Mouse (Mus musculus): ENCODE data around the gene Exosc3. TPM values are rescaled to one million over a fixed set of nuclear protein-coding genes. Genes with fewer than 3 reads are reported as not detected.
A peak's percentile ranks its signal among the peaks of the same experiment; 100 is the strongest.

The Exosc3 gene
- polyA plus RNA-seq, 1 experiment from 2014 or later, result 74.0 TPM

GRCm38 (mm10) chr4:45331139-45331538, 11.4 kb downstream of the Exosc3 start:
- H3K27me3 ChIP-seq, result 0 out of 2 replicates have a peak, but pooled peaks cover 5% of the 10 kb centered on the region
- no peak overlapping the region for H3K27ac ChIP-seq
- 72% methylated on average over 7 of the region's 7 CpGs for WGBS
- H3K4me3 ChIP-seq, result no peak overlapping the region
- no peak for ATAC-seq (ENCODE audit: low FRiP score, low read depth)
- H3K9ac ChIP-seq, result no peak overlapping the region
- no peaks in the 10 kb centered on the region for H3K9me3 ChIP-seq
- no peaks in the 10 kb centered on the region for H3K36me3 ChIP-seq
- H3K4me2 ChIP-seq (replicated peaks), result no peak overlapping the region
- H3K4me1 ChIP-seq, result no peaks in the 10 kb centered on the region

GRCm38 (mm10) chr4:45320159-45320816, 22.2 kb downstream of the Exosc3 start:
- peaks cover 29% of the 10 kb centered on the region for H3K36me3 ChIP-seq
- WGBS, result under 1% methylated on average over 56 of the region's 56 CpGs
- H3K27me3 ChIP-seq, result peaks cover 14% of the 10 kb centered on the region
- peak; percentile 75; the same call in 1 of the 2 replicates for ATAC-seq (ENCODE audit: low FRiP score, low read depth)
- peak overlapping the region; percentile 95 for H3K4me3 ChIP-seq
- peaks cover 16% of the 10 kb centered on the region for H3K4me1 ChIP-seq
- peak overlapping the region; percentile 79 for H3K27ac ChIP-seq
- H3K9me3 ChIP-seq, result no peaks in the 10 kb centered on the region
- peak overlapping the region; percentile 95 for H3K9ac ChIP-seq
- H3K4me2 ChIP-seq (replicated peaks), result peak overlapping the region; percentile 72

- WGBS, result 100% methylated on average over 2 of the region's 2 CpGs
- Histone ChIP-seq H3K4me3 (no peak overlapping the region), H3K4me2 (replicated peaks) (no peak overlapping the region), H3K27ac (no peak overlapping the region), H3K4me1 (no peaks in the 10 kb centered on the region), H3K36me3 (peaks cover 61% of the 10 kb centered on the region), H3K9me3 (no peaks in the 10 kb centered on the region), H3K27me3 (no peaks in the 10 kb centered on the region), H3K9ac (no peak overlapping the region)
- ATAC-seq (ENCODE audit: low FRiP score, low read depth), result no peak
Measured at GRCm38 (mm10) chr4:45311056-45311455, 31.5 kb downstream of the Exosc3 start.

- H3K9ac ChIP-seq, result no peak overlapping the region
- H3K9me3 ChIP-seq, result no peaks in the 10 kb centered on the region
- H3K36me3 ChIP-seq, result peaks cover 65% of the 10 kb centered on the region
- no peak for ATAC-seq (ENCODE audit: low FRiP score, low read depth)
- H3K27ac ChIP-seq, result no peak overlapping the region
- no peaks in the 10 kb centered on the region for H3K4me1 ChIP-seq
- no peak overlapping the region for H3K4me2 ChIP-seq (replicated peaks)
- H3K27me3 ChIP-seq, result no peaks in the 10 kb centered on the region
- H3K4me3 ChIP-seq, result no peak overlapping the region
- 88% methylated on average over 6 of the region's 6 CpGs for whole genome bisulfite sequencing
Measured at GRCm38 (mm10) chr4:45308606-45309005, 33.9 kb downstream of the Exosc3 start.

- H3K4me3 ChIP-seq, result no peak overlapping the region
- no peak overlapping the region for H3K9ac ChIP-seq
- no peak overlapping the region for H3K4me2 ChIP-seq (replicated peaks)
- H3K27me3 ChIP-seq, result no peaks in the 10 kb centered on the region
- no peak for ATAC-seq (ENCODE audit: low FRiP score, low read depth)
- no peak overlapping the region for H3K27ac ChIP-seq
- H3K4me1 ChIP-seq, result no peaks in the 10 kb centered on the region
- 42% methylated on average over 11 of the region's 11 CpGs for WGBS
- peaks cover 68% of the 10 kb centered on the region for H3K36me3 ChIP-seq
- H3K9me3 ChIP-seq, result no peaks in the 10 kb centered on the region
Measured at GRCm38 (mm10) chr4:45308046-45308445, 34.5 kb downstream of the Exosc3 start.

- Histone ChIP-seq H3K27me3 (no peaks in the 10 kb centered on the region), H3K4me1 (no peaks in the 10 kb centered on the region), H3K36me3 (peaks cover 77% of the 10 kb centered on the region), H3K9ac (no peak overlapping the region), H3K27ac (no peak overlapping the region), H3K4me2 (replicated peaks) (no peak overlapping the region), H3K9me3 (no peaks in the 10 kb centered on the region), H3K4me3 (no peak overlapping the region)
- 96% methylated on average over 14 of the region's 14 CpGs for WGBS
- no peak for ATAC-seq (ENCODE audit: low FRiP score, low read depth)
Measured at GRCm38 (mm10) chr4:45305536-45305935, 37.0 kb downstream of the Exosc3 start.

GRCm38 (mm10) chr4:45296662-45297564, 45.6 kb downstream of the Exosc3 start, which contains the start of gene Trmt10b:
Gene Trmt10b (plus strand): TSS chr4:45297127.
- ATAC-seq (ENCODE audit: low FRiP score, low read depth), result peak; percentile 67; the same call in 1 of the 2 replicates
- no peak within 1 kb of the TSS for H3K27ac ChIP-seq

GRCm38 (mm10) chr4:45287906-45288305, 54.6 kb downstream of the Exosc3 start:
- Histone ChIP-seq H3K4me1 (no peaks in the 10 kb centered on the region), H3K4me3 (no peak overlapping the region), H3K9me3 (no peaks in the 10 kb centered on the region), H3K36me3 (no peaks in the 10 kb centered on the region), H3K4me2 (replicated peaks) (no peak overlapping the region), H3K27me3 (no peaks in the 10 kb centered on the region), H3K9ac (no peak overlapping the region), H3K27ac (no peak overlapping the region)
- ATAC-seq (ENCODE audit: low FRiP score, low read depth), result no peak
- WGBS, result 74% methylated on average over 5 of the region's 5 CpGs

More at GRCm38 (mm10) chr4:45296662-45297564, 45.6 kb downstream of the Exosc3 start, which contains the start of gene Trmt10b:
- H3K4me1 ChIP-seq, result peaks cover 9% of the 10 kb centered on the region
- no peaks in the 10 kb centered on the region for H3K27me3 ChIP-seq
- peak within 1 kb of the TSS; percentile 79 for H3K4me3 ChIP-seq
- 19% methylated on average over 27 of the region's 27 CpGs for WGBS
- peak within 1 kb of the TSS; percentile 75 for H3K9ac ChIP-seq
- no peaks in the 10 kb centered on the region for H3K9me3 ChIP-seq
- H3K4me2 ChIP-seq (replicated peaks), result peak within 1 kb of the TSS; percentile 77
- peaks cover 17% of the 10 kb centered on the region for H3K36me3 ChIP-seq

- no peak for ATAC-seq (ENCODE audit: low FRiP score, low read depth)
- no peaks in the 10 kb centered on the region for H3K4me1 ChIP-seq
- H3K9me3 ChIP-seq, result no peaks in the 10 kb centered on the region
- H3K27ac ChIP-seq, result no peak overlapping the region
- H3K4me2 ChIP-seq (replicated peaks), result no peak overlapping the region
- H3K27me3 ChIP-seq, result no peaks in the 10 kb centered on the region
- H3K4me3 ChIP-seq, result no peak overlapping the region
- WGBS, result 45% methylated on average over 3 of the region's 3 CpGs
- no peak overlapping the region for H3K9ac ChIP-seq
- H3K36me3 ChIP-seq, result no peaks in the 10 kb centered on the region
Measured at GRCm38 (mm10) chr4:45286318-45286717, 56.2 kb downstream of the Exosc3 start.

- Histone ChIP-seq H3K4me2 (replicated peaks) (no peak overlapping the region), H3K9me3 (no peaks in the 10 kb centered on the region), H3K27ac (no peak overlapping the region), H3K4me1 (no peaks in the 10 kb centered on the region), H3K36me3 (no peaks in the 10 kb centered on the region), H3K9ac (no peak overlapping the region), H3K27me3 (no peaks in the 10 kb centered on the region), H3K4me3 (no peak overlapping the region)
- WGBS, result 21% methylated on average over 4 of the region's 4 CpGs
- no peak for ATAC-seq (ENCODE audit: low FRiP score, low read depth)
Measured at GRCm38 (mm10) chr4:45279981-45280548, 62.5 kb downstream of the Exosc3 start.

GRCm38 (mm10) chr4:45279292-45279691, 63.2 kb downstream of the Exosc3 start:
- H3K27ac ChIP-seq, result no peak overlapping the region
- no peak overlapping the region for H3K9ac ChIP-seq
- ATAC-seq (ENCODE audit: low FRiP score, low read depth), result no peak
- H3K4me2 ChIP-seq (replicated peaks), result no peak overlapping the region
- H3K27me3 ChIP-seq, result no peaks in the 10 kb centered on the region
- H3K4me1 ChIP-seq, result no peaks in the 10 kb centered on the region
- WGBS, result 59% methylated on average over 8 of the region's 8 CpGs
- no peak overlapping the region for H3K4me3 ChIP-seq
- H3K9me3 ChIP-seq, result no peaks in the 10 kb centered on the region
- no peaks in the 10 kb centered on the region for H3K36me3 ChIP-seq

- Histone ChIP-seq H3K27ac (no peak overlapping the region), H3K4me3 (no peak overlapping the region), H3K4me1 (peaks cover 9% of the 10 kb centered on the region; the same call in 1 of the 2 replicates), H3K27me3 (no peaks in the 10 kb centered on the region), H3K4me2 (replicated peaks) (no peak overlapping the region), H3K36me3 (no peaks in the 10 kb centered on the region), H3K9me3 (no peaks in the 10 kb centered on the region), H3K9ac (no peak overlapping the region)
- peak; percentile 34; the same call in 1 of the 2 replicates for ATAC-seq (ENCODE audit: low FRiP score, low read depth)
- 77% methylated on average over 8 of the region's 8 CpGs for WGBS
Measured at GRCm38 (mm10) chr4:45275770-45276169, 66.8 kb downstream of the Exosc3 start.

Data from limb, embryonic 13.5 days (tissue).